Mouse (Mus musculus) erythroblast, embryonic 14.5 days (primary cell): ENCODE measurements around the gene Zfp764.

Source experiments
- GATA1 ChIP-seq: IDR thresholded peaks from 2 replicates; pipeline ENCODE4 v1.6.1; 2012; ENCODE audit warnings: low read length, inconsistent platforms, mixed read lengths
- TAL1 ChIP-seq: IDR thresholded peaks from 3 replicates; pipeline ENCODE4 v1.6.1; 2012; ENCODE audit warnings: low read length, inconsistent platforms, mixed read lengths

DNA sequence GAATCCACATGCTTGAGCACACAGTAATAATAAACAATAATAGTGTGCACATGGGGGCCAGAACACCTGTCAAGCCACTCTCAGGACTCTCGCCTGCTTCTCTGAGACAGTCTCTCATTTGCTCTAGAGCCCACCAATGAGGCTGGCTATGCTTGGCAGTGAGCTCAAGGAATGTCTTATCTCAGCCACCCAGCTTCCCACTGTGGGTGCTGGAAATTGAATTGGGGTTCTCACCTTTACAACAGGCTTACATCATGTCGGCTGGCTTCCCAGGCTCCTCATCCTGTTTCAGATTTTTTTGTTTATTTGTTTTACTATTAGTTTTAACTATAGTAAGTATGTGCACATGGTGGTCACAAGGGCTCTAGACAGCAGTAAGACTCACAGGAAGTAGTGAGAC lies 35.4 kb downstream of the Zfp764 start:
- TF ChIP-seq TAL1 (no peak), GATA1 (no peak)
